Mouse (Mus musculus): ENCODE data around the gene Stpg3.

DNA sequence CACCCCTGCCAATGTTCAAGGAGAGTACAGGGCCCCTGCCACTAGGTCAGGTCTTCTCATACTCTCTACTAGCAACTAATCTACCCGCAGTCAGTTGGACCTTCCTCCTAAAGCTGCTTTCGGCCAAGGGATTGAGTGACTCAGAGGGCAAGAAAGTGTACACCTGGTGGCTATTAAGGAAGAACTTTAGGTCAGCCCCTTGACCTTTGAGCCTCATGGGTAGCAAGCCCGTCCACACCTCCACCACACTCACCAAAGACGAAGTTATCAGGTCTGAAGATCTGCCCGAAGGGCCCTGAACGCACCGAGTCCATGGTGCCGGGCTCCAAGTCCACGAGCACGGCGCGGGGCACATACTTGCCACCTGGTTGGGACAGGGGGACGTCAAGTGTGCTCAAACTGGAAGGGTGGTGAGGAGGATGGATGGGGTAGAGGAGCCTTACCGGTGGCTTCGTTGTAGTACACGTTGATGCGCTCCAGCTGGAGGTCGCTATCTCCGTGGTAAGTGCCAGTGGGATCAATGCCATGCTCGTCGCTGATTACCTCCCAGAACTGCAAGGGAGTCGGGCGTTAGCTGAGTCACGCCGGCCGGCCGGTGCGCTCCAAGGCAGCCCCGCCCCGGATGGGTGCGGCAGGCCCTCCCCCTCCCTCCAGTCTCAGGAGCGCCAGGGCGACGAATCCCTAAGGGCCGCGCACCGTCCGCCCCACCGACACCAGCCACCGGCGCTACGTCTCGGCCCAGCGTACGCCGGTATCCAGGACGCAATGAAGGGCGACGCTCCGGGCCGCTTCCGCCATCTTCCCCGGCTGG, 9.4 kb upstream of the Stpg3 start:
- 0 out of 3 replicates have a peak, but pooled peaks have one; percentile 10 for TF ChIP-seq GATA1 (IDR thresholded peaks at IDR 0.05; ENCODE audit: borderline replicate concordance, low read length)
- TF ChIP-seq FLI1 (IDR thresholded peaks at IDR 0.05; ENCODE audit: low read length), result no peak; the same call in 1 of the 2 replicates

Data from megakaryocyte, embryonic 14.5 days (primary cell).